Mouse (Mus musculus) liver, adult 2 months (tissue): ENCODE measurements around the gene Olfr1168.

Experiments used
- CTCF ChIP-seq: fragments of 200-500 bp; IDR thresholded peaks from 2 replicates; pipeline ENCODE4 v1.5.1; 2011; ENCODE audit warnings: low read depth, low read length, control low read depth
- POLR2A ChIP-seq: fragments of 200-500 bp; IDR thresholded peaks from 2 replicates; pipeline ENCODE4 v1.6.1; 2011; ENCODE audit warnings: low read length, control low read depth; ENCODE audit not compliant: insufficient read depth; ENCODE audit errors: extremely low read depth

GRCm38 (mm10) chr2:88220784-88221183, 39.1 kb downstream of the Olfr1168 start:
- TF ChIP-seq CTCF (no peak), POLR2A (no peak)
